Mouse (Mus musculus) bone marrow, adult 2 months (tissue): ENCODE measurements around the gene Gm27027.

ENCODE experiments used
- CTCF ChIP-seq: fragments of 200-500 bp; IDR thresholded peaks from 2 replicates; pipeline ENCODE4 v1.5.1; 2011; ENCODE audit warnings: low read length, control low read depth; ENCODE audit not compliant: control insufficient read depth, insufficient read depth
- POLR2A ChIP-seq: fragments of 200-500 bp; IDR thresholded peaks from 2 replicates; pipeline ENCODE4 v1.6.1; 2011; ENCODE audit warnings: low read depth, mild to moderate bottlenecking, control low read depth, low read length, borderline replicate concordance; ENCODE audit not compliant: control insufficient read depth

DNA sequence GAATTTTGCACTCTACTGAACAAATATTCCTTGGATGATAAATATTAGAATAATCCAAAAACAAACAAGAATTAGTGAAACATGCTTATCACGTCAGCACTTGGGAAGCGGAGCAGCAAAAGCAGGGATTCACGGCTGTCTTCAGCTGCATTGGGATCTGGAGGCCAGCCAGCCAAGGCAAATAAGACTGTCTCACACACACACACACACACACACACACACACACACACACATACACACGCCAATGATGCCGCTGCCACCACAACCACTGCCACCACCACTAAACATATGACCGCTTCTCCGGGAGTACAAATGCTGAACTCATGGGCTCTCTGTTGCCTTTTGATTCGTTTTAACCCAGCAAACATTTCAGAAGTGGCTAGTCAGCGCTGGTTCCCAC lies 42.4 kb downstream of the Gm27027 start:
- TF ChIP-seq CTCF (no peak), POLR2A (no peak)
